ENCODE assay signal across 23 mouse cellular contexts in the genomic region with DNA sequence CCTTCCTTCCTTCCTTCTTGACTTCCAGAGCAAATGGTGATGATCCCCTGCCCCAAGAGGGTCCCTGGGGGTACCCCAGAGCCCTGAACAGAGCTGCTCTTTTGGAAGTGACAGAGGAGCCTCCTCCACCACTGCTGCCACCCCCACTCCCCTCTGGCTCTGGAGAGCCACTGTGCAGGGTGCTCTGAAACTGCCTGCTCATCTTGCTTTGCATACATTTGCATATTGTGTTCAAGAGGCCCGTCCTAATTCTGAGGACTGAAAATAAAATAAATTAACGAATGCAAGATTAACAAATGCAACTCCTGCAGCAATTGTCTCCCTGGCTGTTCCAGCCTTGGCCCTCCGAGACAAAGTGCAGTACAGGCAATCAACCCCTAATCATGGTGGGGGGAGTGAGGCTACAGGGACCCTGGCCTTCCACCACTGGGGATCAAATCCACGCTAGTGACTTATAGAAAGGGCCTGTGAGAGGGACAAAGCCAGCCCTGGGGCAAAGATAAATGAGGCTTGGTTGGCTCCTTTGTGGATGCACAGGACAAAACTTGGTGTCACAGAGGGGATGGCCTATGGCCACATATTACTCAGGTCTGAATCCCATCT.
A peak's percentile ranks its signal among the peaks of the same experiment; 100 is the strongest.
DNase-seq lines count a peak whose midpoint lies in the region; ATAC-seq lines count a peak whose summit lies in the region.
"Had no signal": no experiment of that assay in that cellular context is flagged by ENCODE, and none has a peak within 500 bp of the region (broad histone marks: within the 10 kb centered on the region; RNA-seq: fewer than 3 reads in every experiment).

No protein-coding gene starts in this region.

- H3K27me3 ChIP-seq in midbrain, embryonic 12.5 days = no peaks in the 10 kb centered on the region
- H3K27me3 ChIP-seq in midbrain, embryonic 10.5 days (ENCODE audit: low read depth, poor library complexity, severe bottlenecking) = peaks cover 19% of the 10 kb centered on the region; the same call in 1 of the 2 replicates
- no peaks in the 10 kb centered on the region for H3K27me3 ChIP-seq in forebrain, embryonic 15.5 days
- H3K27me3 ChIP-seq in midbrain, embryonic 15.5 days (replicated peaks) = no peaks in the 10 kb centered on the region

- no peaks in the 10 kb centered on the region for H3K9me3 ChIP-seq in midbrain, embryonic 12.5 days
- no peaks in the 10 kb centered on the region for H3K9me3 ChIP-seq in midbrain, embryonic 10.5 days (replicated peaks)
- H3K9me3 ChIP-seq in forebrain, embryonic 15.5 days = no peaks in the 10 kb centered on the region
- no peaks in the 10 kb centered on the region for H3K9me3 ChIP-seq in midbrain, embryonic 15.5 days
- H3K9me3 ChIP-seq: embryonic facial prominence, embryonic 12.5 days; heart, embryonic 10.5 days; limb, embryonic 10.5 days; stomach, embryonic 15.5 days had no signal

- DNase-seq in frontal cortex, postnatal 25 days (ENCODE audit: low spot score in 2 of 2) = no peak
- DNase-seq in midbrain, embryonic 10.5 days (ENCODE audit: low spot score) = no peak
- DNase-seq in layer of hippocampus, adult 18-20 months (ENCODE audit: low spot score in 2 of 2) = no peak
- DNase-seq: cerebellum, postnatal 10 days; gastrocnemius, postnatal 25 days; heart, postnatal 36 days; kidney, adult 9 months; kidney, postnatal 25 days; layer of hippocampus, adult 9-11 months; liver, postnatal 0 days; lung, postnatal 10 days; right cerebral cortex, postnatal 25 days; thymus, adult 2 months had no signal

- no peak overlapping the region for H3K4me2 ChIP-seq in midbrain, embryonic 12.5 days (replicated peaks)
- no peak overlapping the region for H3K4me2 ChIP-seq in forebrain, embryonic 15.5 days (replicated peaks)
- H3K4me2 ChIP-seq in midbrain, embryonic 15.5 days = no peak overlapping the region
- H3K4me2 ChIP-seq: embryonic facial prominence, embryonic 12.5 days; stomach, embryonic 15.5 days had no signal

- peaks cover 26% of the 10 kb centered on the region for H3K4me1 ChIP-seq in midbrain, embryonic 12.5 days
- H3K4me1 ChIP-seq in midbrain, embryonic 10.5 days = peaks cover 33% of the 10 kb centered on the region
- peaks cover 27% of the 10 kb centered on the region for H3K4me1 ChIP-seq in forebrain, embryonic 15.5 days
- H3K4me1 ChIP-seq in midbrain, embryonic 15.5 days = peaks cover 29% of the 10 kb centered on the region
- H3K4me1 ChIP-seq: embryonic facial prominence, embryonic 12.5 days; heart, embryonic 10.5 days; stomach, embryonic 15.5 days had no signal

- ATAC-seq in frontal cortex, adult (ENCODE audit: low TSS enrichment) = peak; percentile 92
- peak; percentile 44 for ATAC-seq in midbrain, embryonic 12.5 days (ENCODE audit: low FRiP score, low read depth)
- peak; percentile 60; the same call in 1 of the 2 replicates for ATAC-seq in forebrain, embryonic 15.5 days (replicated peaks)
- no peak for ATAC-seq in midbrain, embryonic 15.5 days (replicated peaks)
- ATAC-seq: liver, postnatal 0 days had no signal

- WGBS in midbrain, embryonic 12.5 days = 30% methylated on average over 4 of the region's 4 CpGs
- WGBS in midbrain, embryonic 10.5 days = 39% methylated on average over 4 of the region's 4 CpGs
- WGBS in forebrain, embryonic 15.5 days = 9% methylated on average over 4 of the region's 4 CpGs
- 17% methylated on average over 4 of the region's 4 CpGs for WGBS in midbrain, embryonic 15.5 days

- no peaks in the 10 kb centered on the region for H3K36me3 ChIP-seq in midbrain, embryonic 12.5 days
- no peaks in the 10 kb centered on the region for H3K36me3 ChIP-seq in midbrain, embryonic 10.5 days
- H3K36me3 ChIP-seq in forebrain, embryonic 15.5 days = no peaks in the 10 kb centered on the region
- H3K36me3 ChIP-seq in midbrain, embryonic 15.5 days (replicated peaks) = no peaks in the 10 kb centered on the region
- H3K36me3 ChIP-seq: embryonic facial prominence, embryonic 12.5 days; heart, embryonic 10.5 days; limb, embryonic 10.5 days; stomach, embryonic 15.5 days had no signal

- no peak overlapping the region for H3K4me3 ChIP-seq in midbrain, embryonic 12.5 days
- no peak overlapping the region for H3K4me3 ChIP-seq in midbrain, embryonic 10.5 days
- no peak overlapping the region for H3K4me3 ChIP-seq in forebrain, embryonic 15.5 days
- H3K4me3 ChIP-seq in midbrain, embryonic 15.5 days = no peak overlapping the region
- H3K4me3 ChIP-seq: embryonic facial prominence, embryonic 12.5 days; erythroblast, embryonic 14.5 days; heart, embryonic 10.5 days; left cerebral cortex, adult 2 months; limb, embryonic 10.5 days; stomach, embryonic 15.5 days had no signal

- no peak overlapping the region for H3K9ac ChIP-seq in midbrain, embryonic 12.5 days (replicated peaks)
- no peak overlapping the region for H3K9ac ChIP-seq in forebrain, embryonic 15.5 days (replicated peaks)
- H3K9ac ChIP-seq in midbrain, embryonic 15.5 days = no peak overlapping the region
- H3K9ac ChIP-seq: embryonic facial prominence, embryonic 12.5 days; liver, postnatal 0 days; stomach, embryonic 15.5 days had no signal

- H3K27ac ChIP-seq in midbrain, embryonic 12.5 days (replicated peaks) = peak overlapping the region; percentile 66
- no peak overlapping the region for H3K27ac ChIP-seq in midbrain, embryonic 10.5 days (replicated peaks)
- peak overlapping the region; percentile 61 for H3K27ac ChIP-seq in forebrain, embryonic 15.5 days (replicated peaks)
- peak overlapping the region; percentile 68 for H3K27ac ChIP-seq in midbrain, embryonic 15.5 days
- H3K27ac ChIP-seq: embryonic facial prominence, embryonic 12.5 days; heart, embryonic 10.5 days; left cerebral cortex, adult 2 months; limb, embryonic 10.5 days; stomach, embryonic 15.5 days had no signal
